Mouse (Mus musculus): ENCODE measurements at regions not wholly inside any gene's neighbourhood (a gene's known extent, or its start where the extent isn't known, plus 50 kb on each side); places are given as distances from the start of the nearest gene placed in this dataset.

GRCm38 (mm10) chr13:6173095-6173494 is 311.8 kb downstream of the Klf6 start:
- in situ Hi-C loops (cut with MboI; ENCODE audit: low sequenced_read_pairs) = no loop called here

- in situ Hi-C loops (cut with MboI; ENCODE audit: low sequenced_read_pairs) = no loop called here
Observed at GRCm38 (mm10) chr13:6178362-6179070, 317.2 kb downstream of the Klf6 start.

- in situ Hi-C loops (cut with MboI; ENCODE audit: low sequenced_read_pairs) = no loop called here
Observed at GRCm38 (mm10) chr13:6189133-6189532, 327.9 kb downstream of the Klf6 start.

- in situ Hi-C loops (cut with MboI; ENCODE audit: low sequenced_read_pairs) = no loop called here
Observed at GRCm38 (mm10) chr13:6189566-6189965, 328.3 kb downstream of the Klf6 start.

GRCm38 (mm10) chr13:6191186-6191914 is 330.1 kb downstream of the Klf6 start:
- in situ Hi-C loops (cut with MboI; ENCODE audit: low sequenced_read_pairs) = no loop called here

GRCm38 (mm10) chr13:6191915-6192295 is 330.6 kb downstream of the Klf6 start:
- in situ Hi-C loops (cut with MboI; ENCODE audit: low sequenced_read_pairs) = no loop called here

GRCm38 (mm10) chr13:6196690-6197089 is 335.4 kb downstream of the Klf6 start:
- in situ Hi-C loops (cut with MboI; ENCODE audit: low sequenced_read_pairs) = no loop called here

GRCm38 (mm10) chr13:6199107-6199506 is 337.8 kb downstream of the Klf6 start:
- in situ Hi-C loops (cut with MboI; ENCODE audit: low sequenced_read_pairs) = no loop called here

GRCm38 (mm10) chr13:6201516-6201915 is 340.2 kb downstream of the Klf6 start:
- in situ Hi-C loops (cut with MboI; ENCODE audit: low sequenced_read_pairs) = no loop called here

GRCm38 (mm10) chr13:6204801-6205200 is 343.1 kb upstream of the Pitrm1 start:
- in situ Hi-C loops (cut with MboI; ENCODE audit: low sequenced_read_pairs) = no loop called here

- in situ Hi-C loops (cut with MboI; ENCODE audit: low sequenced_read_pairs) = no loop called here
Observed at GRCm38 (mm10) chr13:6212550-6212949, 335.4 kb upstream of the Pitrm1 start.

GRCm38 (mm10) chr13:6214189-6214588 is 333.8 kb upstream of the Pitrm1 start:
- in situ Hi-C loops (cut with MboI; ENCODE audit: low sequenced_read_pairs) = no loop called here

- in situ Hi-C loops (cut with MboI; ENCODE audit: low sequenced_read_pairs) = no loop called here
Observed at GRCm38 (mm10) chr13:6226087-6226643, 321.8 kb upstream of the Pitrm1 start.

GRCm38 (mm10) chr13:6228278-6228677 is 319.7 kb upstream of the Pitrm1 start:
- in situ Hi-C loops (cut with MboI; ENCODE audit: low sequenced_read_pairs) = no loop called here

GRCm38 (mm10) chr13:6235394-6235793 is 312.6 kb upstream of the Pitrm1 start:
- in situ Hi-C loops (cut with MboI; ENCODE audit: low sequenced_read_pairs) = no loop called here

GRCm38 (mm10) chr13:6236503-6236902 is 311.4 kb upstream of the Pitrm1 start:
- in situ Hi-C loops (cut with MboI; ENCODE audit: low sequenced_read_pairs) = no loop called here

- in situ Hi-C loops (cut with MboI; ENCODE audit: low sequenced_read_pairs) = no loop called here
Observed at GRCm38 (mm10) chr13:6237201-6237600, 310.7 kb upstream of the Pitrm1 start.

- in situ Hi-C loops (cut with MboI; ENCODE audit: low sequenced_read_pairs) = no loop called here
Observed at GRCm38 (mm10) chr13:6240855-6241254, 307.1 kb upstream of the Pitrm1 start.

GRCm38 (mm10) chr13:6241472-6242123 is 306.4 kb upstream of the Pitrm1 start:
- in situ Hi-C loops (cut with MboI; ENCODE audit: low sequenced_read_pairs) = no loop called here

- in situ Hi-C loops (cut with MboI; ENCODE audit: low sequenced_read_pairs) = no loop called here
Observed at GRCm38 (mm10) chr13:6250106-6250505, 297.8 kb upstream of the Pitrm1 start.

- in situ Hi-C loops (cut with MboI; ENCODE audit: low sequenced_read_pairs) = no loop called here
Observed at GRCm38 (mm10) chr13:6251025-6251862, 296.7 kb upstream of the Pitrm1 start.

Measured in CH12F3 (cell line).